Mouse (Mus musculus) liver (tissue): Measurements from ENCODE around the gene Zfp966.
"Not testable (repeated sequence)": the region's sequence is repeated elsewhere in the genome, so short reads cannot be mapped to it uniquely, and the experiment has no call there.

Source experiments
- DNase-seq: peaks from one replicate; pipeline ENCODE4 v3.0.0-alpha.2; 2020; ENCODE audit warnings: mixed read lengths

The Zfp966 gene

GRCm38 (mm10) chr2:175931000-175931399, at the start of gene Zfp966:
TSS of gene Zfp966 (minus strand) at chr2:175931100.
- not testable (repeated sequence) for DNase-seq

- not testable (repeated sequence) for DNase-seq
These were observed 34.1 kb upstream of the Zfp966 start, which contains the start of gene Gm2026 for GRCm38 (mm10) chr2:175965031-175965430. TSS of gene Gm2026 (plus strand) at chr2:175965331.

- DNase-seq, result not testable (repeated sequence)
These were observed 61.9 kb downstream of the Zfp966 start, which contains the start of gene Gm6710 for GRCm38 (mm10) chr2:175869024-175869423. TSS of gene Gm6710 (plus strand) at chr2:175869219.
